Mouse (Mus musculus): Measurements from ENCODE around the gene Gm5039. TPM values are rescaled to one million over a fixed set of nuclear protein-coding genes. Genes with fewer than 3 reads are reported as not detected.
"Not testable (repeated sequence)": the region's sequence is repeated elsewhere in the genome, so short reads cannot be mapped to it uniquely, and the experiment has no call there.

The Gm5039 gene
- polyA plus RNA-seq, 1 experiment from 2014 or later, result not detected

GRCm38 (mm10) chr12:88361120-88361445 is 37.3 kb upstream of the Gm5039 start:
- WGBS, result 39% methylated on average over 9 of the region's 9 CpGs
- DNase-seq (ENCODE audit: low spot score) (no peak), ATAC-seq (ENCODE audit: low FRiP score, low TSS enrichment) (no peak)
- Histone ChIP-seq H3K9ac (ENCODE audit: low read length) (peak overlapping the region; percentile 74), H3K36me3 (ENCODE audit: control insufficient read depth, insufficient read depth, low read length) (no peaks in the 10 kb centered on the region), H3K27me3 (ENCODE audit: control insufficient read depth, insufficient read depth, low read length) (no peaks in the 10 kb centered on the region), H3K27ac (replicated peaks) (no peak overlapping the region), H3K4me2 (replicated peaks; ENCODE audit: low read depth) (peak overlapping the region; percentile 91), H3K9me3 (ENCODE audit: control insufficient read depth, low read length) (no peaks in the 10 kb centered on the region), H3K4me3 (ENCODE audit: low read depth, low read length) (peak overlapping the region; percentile 67), H3K4me1 (replicated peaks; ENCODE audit: control insufficient read depth, insufficient read depth) (peaks cover 3% of the 10 kb centered on the region; the same call in 1 of the 2 replicates)
- no peak for TF ChIP-seq EP300 (optimal IDR thresholded peaks at IDR 0.05)
- no peak for TF ChIP-seq CTCF (IDR thresholded peaks at IDR 0.05; ENCODE audit: low read depth)

- H3K4me3 ChIP-seq (ENCODE audit: low read depth, low read length), result peak within 1 kb of the TSS; percentile 67
- peak within 1 kb of the TSS; percentile 74 for H3K9ac ChIP-seq (ENCODE audit: low read length)
- ATAC-seq (ENCODE audit: low FRiP score, low TSS enrichment), result peak; percentile 98
- H3K4me1 ChIP-seq (replicated peaks; ENCODE audit: control insufficient read depth, insufficient read depth), result peaks cover 3% of the 10 kb centered on the region; the same call in 1 of the 2 replicates
- TF ChIP-seq EP300 (optimal IDR thresholded peaks at IDR 0.05) (no peak), CTCF (IDR thresholded peaks at IDR 0.05; ENCODE audit: low read depth) (no peak)
- H3K4me2 ChIP-seq (replicated peaks; ENCODE audit: low read depth), result peak within 1 kb of the TSS; percentile 91
- H3K27me3 ChIP-seq (ENCODE audit: control insufficient read depth, insufficient read depth, low read length), result no peaks in the 10 kb centered on the region
- DNase-seq (ENCODE audit: low spot score), result peak; percentile 89
- WGBS, result under 1% methylated on average over 38 of the region's 38 CpGs
- H3K9me3 ChIP-seq (ENCODE audit: control insufficient read depth, low read length), result no peaks in the 10 kb centered on the region
- peak within 1 kb of the TSS; percentile 56 for H3K27ac ChIP-seq (replicated peaks)
- H3K36me3 ChIP-seq (ENCODE audit: control insufficient read depth, insufficient read depth, low read length), result no peaks in the 10 kb centered on the region
Measured at GRCm38 (mm10) chr12:88360441-88361119, 36.8 kb upstream of the Gm5039 start, which contains the start of gene Adck1. Adck1 (plus strand) TSS chr12:88360554.

GRCm38 (mm10) chr12:88354182-88354702 is 30.4 kb upstream of the Gm5039 start:
- 17% methylated on average over 32 of the region's 41 CpGs for WGBS
- TF ChIP-seq EP300 (optimal IDR thresholded peaks at IDR 0.05), result no peak
- TF ChIP-seq CTCF (IDR thresholded peaks at IDR 0.05; ENCODE audit: low read depth), result no peak
- Histone ChIP-seq H3K27ac (replicated peaks) (no peak overlapping the region), H3K4me2 (replicated peaks; ENCODE audit: low read depth) (peak overlapping the region; percentile 47), H3K4me1 (replicated peaks; ENCODE audit: control insufficient read depth, insufficient read depth) (no peaks in the 10 kb centered on the region), H3K27me3 (ENCODE audit: control insufficient read depth, insufficient read depth, low read length) (no peaks in the 10 kb centered on the region), H3K9ac (ENCODE audit: low read length) (peak overlapping the region; percentile 48), H3K4me3 (ENCODE audit: low read depth, low read length) (peak overlapping the region; percentile 34), H3K9me3 (ENCODE audit: control insufficient read depth, low read length) (no peaks in the 10 kb centered on the region), H3K36me3 (ENCODE audit: control insufficient read depth, insufficient read depth, low read length) (no peaks in the 10 kb centered on the region)
- ATAC-seq (ENCODE audit: low FRiP score, low TSS enrichment) (0 out of 2 replicates have a peak, but pooled peaks have one; percentile 32), DNase-seq (ENCODE audit: low spot score) (peak; percentile 24)

- not testable (repeated sequence) for H3K27ac ChIP-seq (replicated peaks); H3K27me3 ChIP-seq (ENCODE audit: control insufficient read depth, insufficient read depth, low read length); H3K9ac ChIP-seq (ENCODE audit: low read length); H3K36me3 ChIP-seq (ENCODE audit: control insufficient read depth, insufficient read depth, low read length); H3K4me1 ChIP-seq (replicated peaks; ENCODE audit: control insufficient read depth, insufficient read depth); H3K4me3 ChIP-seq (ENCODE audit: low read depth, low read length); H3K4me2 ChIP-seq (replicated peaks; ENCODE audit: low read depth); H3K9me3 ChIP-seq (ENCODE audit: control insufficient read depth, low read length); ATAC-seq (ENCODE audit: low FRiP score, low TSS enrichment); DNase-seq (ENCODE audit: low spot score)
- WGBS, result 60% methylated on average over 2 of the region's 2 CpGs
Measured at GRCm38 (mm10) chr12:88341286-88341685, 17.5 kb upstream of the Gm5039 start.

GRCm38 (mm10) chr12:88336662-88337413 is 13.0 kb upstream of the Gm5039 start:
- not testable (repeated sequence) for ATAC-seq (ENCODE audit: low FRiP score, low TSS enrichment); DNase-seq (ENCODE audit: low spot score); H3K27ac ChIP-seq (replicated peaks); H3K27me3 ChIP-seq (ENCODE audit: control insufficient read depth, insufficient read depth, low read length); H3K9ac ChIP-seq (ENCODE audit: low read length); H3K4me2 ChIP-seq (replicated peaks; ENCODE audit: low read depth); H3K4me1 ChIP-seq (replicated peaks; ENCODE audit: control insufficient read depth, insufficient read depth); H3K36me3 ChIP-seq (ENCODE audit: control insufficient read depth, insufficient read depth, low read length); H3K9me3 ChIP-seq (ENCODE audit: control insufficient read depth, low read length); H3K4me3 ChIP-seq (ENCODE audit: low read depth, low read length)
- WGBS, result 72% methylated on average over 4 of the region's 4 CpGs

- H3K9me3 ChIP-seq (ENCODE audit: control insufficient read depth, low read length), result no peaks in the 10 kb centered on the region
- H3K27me3 ChIP-seq (ENCODE audit: control insufficient read depth, insufficient read depth, low read length), result no peaks in the 10 kb centered on the region
- TF ChIP-seq CTCF (IDR thresholded peaks at IDR 0.05; ENCODE audit: low read depth) (no peak), EP300 (optimal IDR thresholded peaks at IDR 0.05) (no peak)
- 75% methylated on average over 3 of the region's 3 CpGs for WGBS
- H3K4me3 ChIP-seq (ENCODE audit: low read depth, low read length), result no peak overlapping the region
- H3K36me3 ChIP-seq (ENCODE audit: control insufficient read depth, insufficient read depth, low read length), result no peaks in the 10 kb centered on the region
- H3K27ac ChIP-seq (replicated peaks), result no peak overlapping the region
- no peak overlapping the region for H3K4me2 ChIP-seq (replicated peaks; ENCODE audit: low read depth)
- no peak overlapping the region for H3K9ac ChIP-seq (ENCODE audit: low read length)
- ATAC-seq (ENCODE audit: low FRiP score, low TSS enrichment) (no peak), DNase-seq (ENCODE audit: low spot score) (no peak)
- H3K4me1 ChIP-seq (replicated peaks; ENCODE audit: control insufficient read depth, insufficient read depth), result no peaks in the 10 kb centered on the region
Measured at GRCm38 (mm10) chr12:88314556-88314955, 9.3 kb downstream of the Gm5039 start.

GRCm38 (mm10) chr12:88297171-88297570 is 26.7 kb downstream of the Gm5039 start:
- WGBS, result 44% methylated on average over 2 of the region's 2 CpGs
- not testable (repeated sequence) for H3K9ac ChIP-seq (ENCODE audit: low read length); H3K9me3 ChIP-seq (ENCODE audit: control insufficient read depth, low read length); H3K4me3 ChIP-seq (ENCODE audit: low read depth, low read length); H3K4me2 ChIP-seq (replicated peaks; ENCODE audit: low read depth); H3K36me3 ChIP-seq (ENCODE audit: control insufficient read depth, insufficient read depth, low read length); ATAC-seq (ENCODE audit: low FRiP score, low TSS enrichment); H3K27me3 ChIP-seq (ENCODE audit: control insufficient read depth, insufficient read depth, low read length); DNase-seq (ENCODE audit: low spot score); H3K27ac ChIP-seq (replicated peaks); H3K4me1 ChIP-seq (replicated peaks; ENCODE audit: control insufficient read depth, insufficient read depth)

GRCm38 (mm10) chr12:88293082-88293481 is 30.7 kb downstream of the Gm5039 start:
- H3K36me3 ChIP-seq (ENCODE audit: control insufficient read depth, insufficient read depth, low read length); H3K4me3 ChIP-seq (ENCODE audit: low read depth, low read length); ATAC-seq (ENCODE audit: low FRiP score, low TSS enrichment); H3K9me3 ChIP-seq (ENCODE audit: control insufficient read depth, low read length); H3K4me1 ChIP-seq (replicated peaks; ENCODE audit: control insufficient read depth, insufficient read depth); H3K27me3 ChIP-seq (ENCODE audit: control insufficient read depth, insufficient read depth, low read length); H3K4me2 ChIP-seq (replicated peaks; ENCODE audit: low read depth); H3K27ac ChIP-seq (replicated peaks); H3K9ac ChIP-seq (ENCODE audit: low read length); DNase-seq (ENCODE audit: low spot score): not testable (repeated sequence)
- whole genome bisulfite sequencing, result 56% methylated on average over 4 of the region's 4 CpGs
